Mouse (Mus musculus): ENCODE results near the gene Tubgcp6.

The Tubgcp6 gene

GRCm38 (mm10) chr15:89122649-89123366, at the start of gene Tubgcp6:
Gene Tubgcp6 (minus strand): TSS chr15:89123112.
- DNase-seq (ENCODE audit: low spot score in 2 of 2): peak; percentile 88 to 91

GRCm38 (mm10) chr15:89172276-89172935, 49.5 kb upstream of the Tubgcp6 start:
- DNase-seq (ENCODE audit: low spot score in 2 of 2): no peak

- DNase-seq (ENCODE audit: low spot score in 2 of 2): no peak
Observed at GRCm38 (mm10) chr15:89171526-89172051, 48.7 kb upstream of the Tubgcp6 start.

GRCm38 (mm10) chr15:89170102-89170501, 47.2 kb upstream of the Tubgcp6 start:
- no peak for DNase-seq (ENCODE audit: low spot score in 2 of 2)

GRCm38 (mm10) chr15:89169431-89169830, 46.5 kb upstream of the Tubgcp6 start:
- no peak for DNase-seq (ENCODE audit: low spot score in 2 of 2)

GRCm38 (mm10) chr15:89168922-89169321, 46.0 kb upstream of the Tubgcp6 start:
- no peak for DNase-seq (ENCODE audit: low spot score in 2 of 2)

- no peak for DNase-seq (ENCODE audit: low spot score in 2 of 2)
Observed at GRCm38 (mm10) chr15:89165478-89165877, 42.6 kb upstream of the Tubgcp6 start.

- no peak for DNase-seq (ENCODE audit: low spot score in 2 of 2)
Observed at GRCm38 (mm10) chr15:89161397-89161796, 38.5 kb upstream of the Tubgcp6 start.

GRCm38 (mm10) chr15:89158516-89158915, 35.6 kb upstream of the Tubgcp6 start:
- DNase-seq (ENCODE audit: low spot score in 2 of 2): no peak

GRCm38 (mm10) chr15:89157954-89158353, 35.0 kb upstream of the Tubgcp6 start:
- peak; percentile 50 to 79 for DNase-seq (ENCODE audit: low spot score in 2 of 2)

GRCm38 (mm10) chr15:89152312-89152711, 29.4 kb upstream of the Tubgcp6 start:
- no peak for DNase-seq (ENCODE audit: low spot score in 2 of 2)

- DNase-seq (ENCODE audit: low spot score in 2 of 2): peak in 1 of 2 experiments; percentile 32
Observed at GRCm38 (mm10) chr15:89150041-89150390, 27.1 kb upstream of the Tubgcp6 start.

- peak in 1 of 2 experiments; percentile 37 for DNase-seq (ENCODE audit: low spot score in 2 of 2)
Observed at GRCm38 (mm10) chr15:89149271-89150040, 26.5 kb upstream of the Tubgcp6 start, which contains the start of gene Mapk11. Gene Mapk11 (minus strand): TSS chr15:89149628.

- DNase-seq (ENCODE audit: low spot score in 2 of 2): no peak
Observed at GRCm38 (mm10) chr15:89148496-89149270, 25.8 kb upstream of the Tubgcp6 start.

GRCm38 (mm10) chr15:89147895-89148294, 25.0 kb upstream of the Tubgcp6 start:
- DNase-seq (ENCODE audit: low spot score in 2 of 2): no peak

- no peak for DNase-seq (ENCODE audit: low spot score in 2 of 2)
Observed at GRCm38 (mm10) chr15:89147456-89147855, 24.5 kb upstream of the Tubgcp6 start.

GRCm38 (mm10) chr15:89147024-89147423, 24.1 kb upstream of the Tubgcp6 start:
- peak in 1 of 2 experiments; percentile 60 for DNase-seq (ENCODE audit: low spot score in 2 of 2)

- peak in 1 of 2 experiments; percentile 51 for DNase-seq (ENCODE audit: low spot score in 2 of 2)
Observed at GRCm38 (mm10) chr15:89146537-89146936, 23.6 kb upstream of the Tubgcp6 start.

GRCm38 (mm10) chr15:89145813-89146350, 23.0 kb upstream of the Tubgcp6 start:
- no peak for DNase-seq (ENCODE audit: low spot score in 2 of 2)

- DNase-seq (ENCODE audit: low spot score in 2 of 2): no peak
Observed at GRCm38 (mm10) chr15:89144965-89145364, 22.1 kb upstream of the Tubgcp6 start.

GRCm38 (mm10) chr15:89143134-89143533, 20.2 kb upstream of the Tubgcp6 start:
- DNase-seq (ENCODE audit: low spot score in 2 of 2): no peak

Measured in natural killer cell, adult 2 months (primary cell).